In the genomic region with DNA sequence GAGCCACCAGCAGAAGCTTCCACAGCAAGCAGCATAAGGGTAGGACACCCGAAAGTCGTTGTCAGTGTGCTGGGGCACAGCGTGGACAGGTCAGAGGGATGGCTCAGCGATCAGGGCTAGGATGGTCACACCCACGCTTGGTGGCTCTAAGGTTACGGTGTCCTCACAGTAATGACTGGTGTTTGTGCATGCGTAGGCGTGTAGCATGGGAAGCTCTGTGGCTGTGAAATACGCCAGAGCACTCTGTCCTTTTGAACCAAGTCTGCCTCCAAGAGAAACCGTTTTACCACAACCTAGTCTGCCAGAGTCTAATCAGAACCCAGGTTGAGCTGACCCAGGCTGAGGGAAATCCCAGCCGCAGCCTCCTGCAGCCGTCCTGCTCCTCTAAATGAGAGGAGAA, we compare ENCODE assay signal across 10 mouse cellular contexts. TPM values are rescaled to one million over a fixed set of nuclear protein-coding genes. Genes with fewer than 3 reads are reported as not detected.
DNase-seq lines count a peak whose midpoint lies in the region; ATAC-seq and TF ChIP-seq lines count a peak whose summit lies in the region.
"Had no signal": no experiment of that assay in that cellular context is flagged by ENCODE, and none has a peak within 500 bp of the region (broad histone marks: within the 10 kb centered on the region; RNA-seq: fewer than 3 reads in every experiment).

No protein-coding gene starts in this region.

- H3K4me1 ChIP-seq in kidney, adult 2 months (ENCODE audit: control insufficient read depth, insufficient read depth, low read length) = no peaks in the 10 kb centered on the region
- H3K4me1 ChIP-seq in ES-Bruce4 (ENCODE audit: control insufficient read depth, insufficient read depth, low read length) = no peaks in the 10 kb centered on the region
- no peaks in the 10 kb centered on the region for H3K4me1 ChIP-seq in embryonic facial prominence, embryonic 11.5 days (ENCODE audit: control insufficient read depth, insufficient read depth, low read length)
- H3K4me1 ChIP-seq in liver, embryonic 14.5 days (replicated peaks; ENCODE audit: control insufficient read depth in 2 of 2, insufficient read depth in 2 of 2, low read length in 1 of 2) = peaks cover 0 to 2% of the 10 kb centered on the region in 2 experiments; a peak in 1 of 4 replicates
- no peaks in the 10 kb centered on the region for H3K4me1 ChIP-seq in midbrain, embryonic 13.5 days (replicated peaks)

- TF ChIP-seq POLR2A in kidney, adult 2 months (IDR thresholded peaks at IDR 0.05; ENCODE audit: low read depth, low read length) = no peak
- no peak for TF ChIP-seq POLR2A in ES-Bruce4 (IDR thresholded peaks at IDR 0.05; ENCODE audit: insufficient read depth, low read length)

- no peak overlapping the region for H3K27ac ChIP-seq in kidney, adult 2 months (ENCODE audit: insufficient read depth, low read depth, low read length)
- no peak overlapping the region for H3K27ac ChIP-seq in ES-Bruce4 (ENCODE audit: insufficient read depth, low read length)
- H3K27ac ChIP-seq in embryonic facial prominence, embryonic 11.5 days (replicated peaks; ENCODE audit: low read depth, low read length) = no peak overlapping the region
- no peak overlapping the region for H3K27ac ChIP-seq in liver, embryonic 14.5 days
- no peak overlapping the region for H3K27ac ChIP-seq in left cerebral cortex, adult 2 months
- no peak overlapping the region for H3K27ac ChIP-seq in midbrain, embryonic 13.5 days
- H3K27ac ChIP-seq: macrophage had no signal

- no peaks in the 10 kb centered on the region for H3K36me3 ChIP-seq in kidney, adult 2 months (ENCODE audit: control insufficient read depth, insufficient read depth, low read length)
- no peaks in the 10 kb centered on the region for H3K36me3 ChIP-seq in ES-Bruce4 (ENCODE audit: control insufficient read depth, insufficient read depth, low read length, poor library complexity, severe bottlenecking)
- no peaks in the 10 kb centered on the region for H3K36me3 ChIP-seq in embryonic facial prominence, embryonic 11.5 days (replicated peaks; ENCODE audit: control insufficient read depth, insufficient read depth, low read depth, low read length)
- no peaks in the 10 kb centered on the region for H3K36me3 ChIP-seq in liver, embryonic 14.5 days (replicated peaks; ENCODE audit: control insufficient read depth, insufficient read depth, low read depth)
- no peaks in the 10 kb centered on the region for H3K36me3 ChIP-seq in midbrain, embryonic 13.5 days

- no peak for ATAC-seq in embryonic facial prominence, embryonic 11.5 days (replicated peaks; ENCODE audit: insufficient number of reproducible peaks, low FRiP score, low TSS enrichment, low read depth)
- ATAC-seq in liver, embryonic 14.5 days (ENCODE audit: insufficient read depth) = peak; percentile 52; the same call in 1 of the 2 replicates
- no peak for ATAC-seq in midbrain, embryonic 13.5 days

- no peaks in the 10 kb centered on the region for H3K27me3 ChIP-seq in kidney, adult 2 months (replicated peaks; ENCODE audit: control insufficient read depth, insufficient read depth, low read length)
- no peaks in the 10 kb centered on the region for H3K27me3 ChIP-seq in ES-Bruce4 (ENCODE audit: control insufficient read depth, insufficient read depth, low read length, poor library complexity, severe bottlenecking)
- H3K27me3 ChIP-seq in embryonic facial prominence, embryonic 11.5 days (ENCODE audit: control insufficient read depth, insufficient read depth, low read length) = no peaks in the 10 kb centered on the region
- no peaks in the 10 kb centered on the region for H3K27me3 ChIP-seq in liver, embryonic 14.5 days (ENCODE audit: control insufficient read depth, insufficient read depth, low read length)
- no peaks in the 10 kb centered on the region for H3K27me3 ChIP-seq in midbrain, embryonic 13.5 days

- intact Hi-C loops in left cerebral cortex, adult 2 months (cut with DNase I) = no loop called here

- no peak for TF ChIP-seq CTCF in kidney, adult 2 months (conservative IDR thresholded peaks at IDR 0.05; ENCODE audit: insufficient read depth, insufficient read length, low read depth, low read length)
- TF ChIP-seq CTCF in ES-Bruce4 (IDR thresholded peaks at IDR 0.05; ENCODE audit: low read depth, low read length) = no peak
- no peak for TF ChIP-seq CTCF in liver, embryonic 14.5 days (IDR thresholded peaks at IDR 0.05; ENCODE audit: low read depth)
- TF ChIP-seq CTCF in left cerebral cortex, adult 2 months (IDR thresholded peaks at IDR 0.05) = no peak

- TF ChIP-seq EP300 in ES-Bruce4 (IDR thresholded peaks at IDR 0.05; ENCODE audit: insufficient read depth, low read depth, low read length) = no peak
- no peak for TF ChIP-seq EP300 in liver, embryonic 14.5 days (IDR thresholded peaks at IDR 0.05; ENCODE audit: low read depth)

- H3K4me2 ChIP-seq in embryonic facial prominence, embryonic 11.5 days (ENCODE audit: low read depth, low read length) = peak overlapping the region; percentile 13; the same call in 1 of the 2 replicates
- peak overlapping the region; percentile 28 for H3K4me2 ChIP-seq in liver, embryonic 14.5 days (ENCODE audit: low read depth)
- no peak overlapping the region for H3K4me2 ChIP-seq in midbrain, embryonic 13.5 days (replicated peaks)

- DNase-seq in kidney, adult 2 months = peak; percentile 18
- no peak for DNase-seq in kidney, adult 18-20 months
- no peak for DNase-seq in embryonic facial prominence, embryonic 11.5 days (ENCODE audit: low spot score)
- no peak for DNase-seq in liver, embryonic 14.5 days (ENCODE audit: low read depth in 3 of 3, low spot score in 3 of 3)
- DNase-seq in left cerebral cortex, adult 2 months (ENCODE audit: extremely low spot score in 1 of 2, low spot score in 2 of 2) = no peak
- DNase-seq: cerebellum, adult 18-20 months; right cerebral cortex, adult 18-20 months had no signal

- H3K4me3 ChIP-seq in kidney, adult 2 months (ENCODE audit: insufficient read depth, low read depth, low read length) = no peak overlapping the region
- peak overlapping the region; percentile 19 for H3K4me3 ChIP-seq in ES-Bruce4 (ENCODE audit: low read depth, low read length)
- H3K4me3 ChIP-seq in embryonic facial prominence, embryonic 11.5 days (ENCODE audit: low read depth, low read length) = no peak overlapping the region
- no peak overlapping the region for H3K4me3 ChIP-seq in liver, embryonic 14.5 days (ENCODE audit: insufficient read depth in 1 of 2, low read depth in 2 of 2, low read length in 2 of 2)
- H3K4me3 ChIP-seq in left cerebral cortex, adult 2 months = no peak overlapping the region
- H3K4me3 ChIP-seq in midbrain, embryonic 13.5 days (replicated peaks) = no peak overlapping the region

- peak overlapping the region; percentile 18 for H3K9ac ChIP-seq in ES-Bruce4 (ENCODE audit: low read depth, poor library complexity, severe bottlenecking)
- peak overlapping the region; percentile 23 for H3K9ac ChIP-seq in embryonic facial prominence, embryonic 11.5 days (replicated peaks; ENCODE audit: low read length)
- no peak overlapping the region for H3K9ac ChIP-seq in liver, embryonic 14.5 days (replicated peaks)
- H3K9ac ChIP-seq in midbrain, embryonic 13.5 days (replicated peaks) = no peak overlapping the region

- no peaks in the 10 kb centered on the region for H3K9me3 ChIP-seq in ES-Bruce4 (replicated peaks; ENCODE audit: control insufficient read depth, insufficient read depth, low read length, poor library complexity, severe bottlenecking)
- no peaks in the 10 kb centered on the region for H3K9me3 ChIP-seq in embryonic facial prominence, embryonic 11.5 days (replicated peaks; ENCODE audit: control insufficient read depth, low read length)
- no peaks in the 10 kb centered on the region for H3K9me3 ChIP-seq in liver, embryonic 14.5 days (ENCODE audit: control insufficient read depth, low read length)
- H3K9me3 ChIP-seq in midbrain, embryonic 13.5 days = 0 out of 2 replicates have a peak, but pooled peaks cover 3% of the 10 kb centered on the region

- WGBS in kidney, adult 2 months = 30% methylated on average over 12 of the region's 12 CpGs
- 49% methylated on average over 12 of the region's 12 CpGs for WGBS in embryonic facial prominence, embryonic 11.5 days
- 48% methylated on average over 12 of the region's 12 CpGs for WGBS in liver, embryonic 14.5 days (ENCODE audit: insufficient replicate concordance)
- 74% methylated on average over 12 of the region's 12 CpGs for WGBS in midbrain, embryonic 13.5 days

RNA-seq across cellular contexts. Expression of a gene that starts 46.1 kb away (rescaled TPM):
- 6.3 and 8.1 TPM in 2 replicates for polyA plus RNA-seq in kidney, adult 2 months (2012; rRNA removed)
- polyA plus RNA-seq in ES-Bruce4 (2011; ENCODE audit: insufficient read depth, insufficient read length, low read depth, missing spikeins) = 34.3 and 35.8 TPM in 2 replicates
- 19.4 and 20.1 TPM in 2 replicates for polyA plus RNA-seq in embryonic facial prominence, embryonic 11.5 days (2014; fragmentation: Nextera tagmentation; extraction: Ambion mirVana)
- 4.2 and 5.9 TPM in 2 replicates for polyA plus RNA-seq in liver, embryonic 14.5 days (2012; rRNA removed)
- polyA plus RNA-seq in liver, embryonic 14.5 days (2014; fragmentation: Nextera tagmentation; extraction: Ambion mirVana) = 9.2 TPM in 2 replicates
- 1 to 10 TPM; 5.4 to 5.7 TPM for total RNA-seq in left cerebral cortex, adult 2 months (2021)
- polyA plus RNA-seq in midbrain, embryonic 13.5 days (2015; fragmentation: Nextera tagmentation; extraction: Ambion mirVana) = 12.9 and 13.0 TPM in 2 replicates

RNA-seq across cellular contexts. Expression of a gene that starts 46.4 kb away (rescaled TPM):
- 40.9 and 47.2 TPM in 2 replicates for polyA plus RNA-seq in kidney, adult 2 months (2012; rRNA removed)
- 499 and 538 TPM in 2 replicates for polyA plus RNA-seq in ES-Bruce4 (2011; ENCODE audit: insufficient read depth, insufficient read length, low read depth, missing spikeins)
- 145 and 148 TPM in 2 replicates for polyA plus RNA-seq in embryonic facial prominence, embryonic 11.5 days (2014; fragmentation: Nextera tagmentation; extraction: Ambion mirVana)
- polyA plus RNA-seq in liver, embryonic 14.5 days (2012; rRNA removed) = 42.5 and 67.0 TPM in 2 replicates
- 66.3 and 70.6 TPM in 2 replicates for polyA plus RNA-seq in liver, embryonic 14.5 days (2014; fragmentation: Nextera tagmentation; extraction: Ambion mirVana)
- 10 to 100 TPM; 77.4 to 87.4 TPM for total RNA-seq in left cerebral cortex, adult 2 months (2021)
- polyA plus RNA-seq in midbrain, embryonic 13.5 days (2015; fragmentation: Nextera tagmentation; extraction: Ambion mirVana) = 64.7 and 66.5 TPM in 2 replicates

Comparison
In these comparisons a context has a peak if more than half of its experiments do, and no peak if none do; other contexts are left out.
1. H3K9ac ChIP-seq: peak in ES-Bruce4 (single experiment) and embryonic facial prominence, embryonic 11.5 days (single experiment); none in liver, embryonic 14.5 days (single experiment) and midbrain, embryonic 13.5 days (single experiment).